Mouse (Mus musculus) heart, postnatal 4 days (tissue): ENCODE measurements around the gene Calm5. TPM values are rescaled to one million over a fixed set of nuclear protein-coding genes. Genes with fewer than 3 reads are reported as not detected.
"Not testable (repeated sequence)": the region's sequence is repeated elsewhere in the genome, so short reads cannot be mapped to it uniquely, and the experiment has no call there.

Experiments used
- DNase-seq: peaks from one replicate; pipeline ENCODE4 v3.0.0; 2021
- total RNA-seq, 2 experiments: library from RNA; stranded (reverse); gene quantifications; 2 replicates each; pipeline ENCODE4 v1.2.3; 2021

Calm5 gene
- total RNA-seq, 2 experiments from 2014 or later, result not detected

GRCm38 (mm10) chr13:3866355-3867052 lies 12.5 kb downstream of the Calm5 start:
- no peak for DNase-seq

- no peak for DNase-seq
Measured at GRCm38 (mm10) chr13:3867158-3867557, 13.2 kb downstream of the Calm5 start.

- no peak for DNase-seq
Measured at GRCm38 (mm10) chr13:3869901-3870300, 15.9 kb downstream of the Calm5 start.

GRCm38 (mm10) chr13:3872832-3873231 lies 18.9 kb downstream of the Calm5 start:
- DNase-seq, result no peak

GRCm38 (mm10) chr13:3876448-3876847 lies 22.5 kb downstream of the Calm5 start:
- DNase-seq, result no peak

GRCm38 (mm10) chr13:3877185-3877584 lies 23.2 kb downstream of the Calm5 start:
- no peak for DNase-seq

- DNase-seq, result no peak
Measured at GRCm38 (mm10) chr13:3877679-3878220, 23.8 kb downstream of the Calm5 start.

- no peak for DNase-seq
Measured at GRCm38 (mm10) chr13:3886663-3887062, 32.7 kb downstream of the Calm5 start.

GRCm38 (mm10) chr13:3889111-3889510 lies 35.1 kb downstream of the Calm5 start:
- no peak for DNase-seq

GRCm38 (mm10) chr13:3890061-3890460 lies 36.1 kb downstream of the Calm5 start:
- no peak for DNase-seq

- DNase-seq, result no peak
Measured at GRCm38 (mm10) chr13:3891479-3892087, 37.6 kb downstream of the Calm5 start.

- no peak for DNase-seq
Measured at GRCm38 (mm10) chr13:3892601-3893000, 38.6 kb downstream of the Calm5 start.

- peak; percentile 90 for DNase-seq
Measured at GRCm38 (mm10) chr13:3893126-3893734, 39.3 kb downstream of the Calm5 start.

- no peak for DNase-seq
Measured at GRCm38 (mm10) chr13:3894549-3894948, 40.6 kb downstream of the Calm5 start.

GRCm38 (mm10) chr13:3895397-3895980 lies 41.5 kb downstream of the Calm5 start:
- DNase-seq, result no peak

GRCm38 (mm10) chr13:3896032-3896431 lies 42.1 kb downstream of the Calm5 start:
- DNase-seq, result no peak

- DNase-seq, result peak; percentile 80
Measured at GRCm38 (mm10) chr13:3896913-3897312, 42.9 kb downstream of the Calm5 start.

GRCm38 (mm10) chr13:3898202-3898601 lies 44.2 kb downstream of the Calm5 start:
- not testable (repeated sequence) for DNase-seq

GRCm38 (mm10) chr13:3899301-3899700 lies 45.3 kb downstream of the Calm5 start:
- DNase-seq, result no peak
